In genomic region chr1:35162506-35162905, GRCm38 (mm10) we compare ENCODE assay signal across 24 mouse cellular contexts.
DNase-seq lines count a peak whose midpoint lies in the region; ATAC-seq and TF ChIP-seq lines count a peak whose summit lies in the region.
"Had no signal": no experiment of that assay in that cellular context is flagged by ENCODE, and none has a peak within 500 bp of the region (broad histone marks: within the 10 kb centered on the region; RNA-seq: fewer than 3 reads in every experiment).

No protein-coding gene starts in this region.

- H3K4me2 ChIP-seq in stomach, postnatal 0 days (replicated peaks; ENCODE audit: low read depth): no peak overlapping the region
- H3K4me2 ChIP-seq: heart, embryonic 11.5 days; hindbrain, embryonic 15.5 days; neural tube, embryonic 12.5 days had no signal

- H3K4me1 ChIP-seq in stomach, postnatal 0 days (replicated peaks; ENCODE audit: control insufficient read depth, insufficient read depth): no peaks in the 10 kb centered on the region
- H3K4me1 ChIP-seq: hindbrain, embryonic 15.5 days; midbrain, embryonic 10.5 days; neural tube, embryonic 12.5 days had no signal

- no peak for TF ChIP-seq EP300 in stomach, postnatal 0 days (optimal IDR thresholded peaks at IDR 0.05)

- H3K27ac ChIP-seq in stomach, postnatal 0 days (replicated peaks): no peak overlapping the region
- H3K27ac ChIP-seq: hindbrain, embryonic 15.5 days; kidney, postnatal 0 days; midbrain, embryonic 10.5 days; neural tube, embryonic 12.5 days had no signal

- no peaks in the 10 kb centered on the region for H3K27me3 ChIP-seq in stomach, postnatal 0 days (ENCODE audit: control insufficient read depth, insufficient read depth, low read length)
- H3K27me3 ChIP-seq: hindbrain, embryonic 15.5 days; neural tube, embryonic 12.5 days had no signal

- H3K4me3 ChIP-seq in stomach, postnatal 0 days (ENCODE audit: low read depth, low read length): no peak overlapping the region
- H3K4me3 ChIP-seq: hindbrain, embryonic 15.5 days; midbrain, embryonic 10.5 days; neural tube, embryonic 12.5 days had no signal

- no peak overlapping the region for H3K9ac ChIP-seq in stomach, postnatal 0 days (ENCODE audit: low read length)
- H3K9ac ChIP-seq: hindbrain, embryonic 15.5 days; neural tube, embryonic 12.5 days had no signal

- no peaks in the 10 kb centered on the region for H3K9me3 ChIP-seq in stomach, postnatal 0 days (ENCODE audit: control insufficient read depth, low read length)
- H3K9me3 ChIP-seq: hindbrain, embryonic 15.5 days; midbrain, embryonic 10.5 days; neural tube, embryonic 12.5 days had no signal

- peak; percentile 34 to 44 for DNase-seq in layer of hippocampus, adult 8-10 months (ENCODE audit: low spot score in 2 of 2)
- DNase-seq in layer of hippocampus, postnatal 10 days (ENCODE audit: low spot score in 2 of 2): no peak
- peak; percentile 7 to 19 for DNase-seq in frontal cortex, postnatal 14 days (ENCODE audit: low spot score in 2 of 2)
- peak; percentile 60 to 81 for DNase-seq in left cerebral cortex, adult 9 months (ENCODE audit: low spot score in 2 of 2)
- DNase-seq in right cerebral cortex, postnatal 36 days (ENCODE audit: low spot score in 2 of 2): peak; percentile 50 to 75
- DNase-seq in stomach, postnatal 0 days (ENCODE audit: low spot score): no peak
- no peak for DNase-seq in urinary bladder, postnatal 10 days (ENCODE audit: low spot score)
- DNase-seq: adrenal gland, postnatal 14 days; cerebellum, adult 8-10 months; gastrocnemius, postnatal 10 days; heart, postnatal 14 days; liver; lung, adult 2 months; lung, postnatal 36 days; thymus, adult 2 months had no signal

- no peak for TF ChIP-seq CTCF in stomach, postnatal 0 days (IDR thresholded peaks at IDR 0.05; ENCODE audit: low read depth)

- ATAC-seq in megakaryocyte, adult 5-6 weeks (ENCODE audit: poor library complexity, severe bottlenecking): no peak
- ATAC-seq in stomach, postnatal 0 days (ENCODE audit: low FRiP score, low TSS enrichment): no peak
- ATAC-seq: activated CD4-positive, CD25-positive, alpha-beta regulatory T cell, adult 4 months; intestine, embryonic 16.5 days; Patski had no signal

- no peaks in the 10 kb centered on the region for H3K36me3 ChIP-seq in stomach, postnatal 0 days (ENCODE audit: control insufficient read depth, insufficient read depth, low read length)
- H3K36me3 ChIP-seq: hindbrain, embryonic 15.5 days; midbrain, embryonic 10.5 days; neural tube, embryonic 12.5 days had no signal

Comparison
In these comparisons a context has a peak if more than half of its experiments do, and no peak if none do; other contexts are left out.
1. DNase-seq: peak in layer of hippocampus, adult 8-10 months (2 of 2), frontal cortex, postnatal 14 days (2 of 2), left cerebral cortex, adult 9 months (2 of 2) and right cerebral cortex, postnatal 36 days (2 of 2); none in layer of hippocampus, postnatal 10 days (0 of 2), stomach, postnatal 0 days (single experiment) and urinary bladder, postnatal 10 days (single experiment).